Mouse (Mus musculus): ENCODE results near the gene Tpcn1.
A peak's percentile ranks its signal among the peaks of the same experiment; 100 is the strongest.

Gene Tpcn1

DNA sequence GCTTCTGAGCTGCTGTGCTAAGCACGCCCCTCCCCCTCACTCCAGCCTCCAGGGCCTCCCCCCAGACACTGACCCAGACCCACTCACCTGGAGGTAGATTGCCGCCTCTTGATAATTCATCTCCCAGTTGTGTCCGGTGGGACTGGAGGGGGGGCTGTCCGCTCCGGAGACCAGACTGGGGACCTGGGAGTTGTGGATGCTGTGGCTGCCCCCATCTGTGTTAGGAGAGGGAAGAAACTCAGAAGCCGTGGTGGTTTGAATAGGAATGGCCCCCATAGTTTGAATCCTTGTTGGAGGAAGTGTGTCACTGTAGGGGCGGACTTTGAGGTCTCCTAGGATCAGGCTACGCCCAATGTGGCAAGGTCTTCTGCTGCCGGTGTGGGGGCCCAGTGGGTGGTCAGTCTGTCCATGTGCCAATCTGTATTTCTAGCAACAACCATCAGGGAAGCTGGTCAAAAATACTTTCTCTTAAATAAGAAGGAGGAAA lies 28.3 kb downstream of the Tpcn1 start:
- no peak for DNase-seq (ENCODE audit: low read depth, low spot score)

DNA sequence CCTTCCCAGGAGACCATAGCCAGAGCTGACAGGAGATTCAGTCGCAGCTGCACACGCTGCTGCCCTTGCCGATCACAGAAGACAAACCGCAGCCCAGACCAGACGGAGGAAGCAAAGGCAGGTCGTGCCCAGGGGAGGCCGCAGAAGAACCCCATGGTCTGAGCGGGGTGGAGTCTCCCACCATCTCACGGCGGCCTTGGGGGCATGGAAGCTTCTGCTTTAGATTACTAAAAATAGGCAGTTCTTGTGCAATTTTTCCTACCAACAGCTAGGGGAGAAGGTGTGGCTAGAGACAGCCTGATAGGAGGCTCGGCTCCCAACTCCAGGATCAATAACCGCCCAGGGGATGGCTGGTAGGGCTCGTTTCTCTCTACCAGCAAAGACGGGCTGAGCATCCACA lies 29.7 kb downstream of the Tpcn1 start:
- DNase-seq (ENCODE audit: low read depth, low spot score), result no peak

- DNase-seq (ENCODE audit: low read depth, low spot score), result no peak
Observed at GRCm38 (mm10) chr5:120558041-120558440, 30.4 kb downstream of the Tpcn1 start.

- DNase-seq (ENCODE audit: low read depth, low spot score), result no peak
Observed at GRCm38 (mm10) chr5:120555871-120556270, 32.6 kb downstream of the Tpcn1 start.

GRCm38 (mm10) chr5:120550673-120551072 lies 37.8 kb downstream of the Tpcn1 start:
- no peak for DNase-seq (ENCODE audit: low read depth, low spot score)

DNA sequence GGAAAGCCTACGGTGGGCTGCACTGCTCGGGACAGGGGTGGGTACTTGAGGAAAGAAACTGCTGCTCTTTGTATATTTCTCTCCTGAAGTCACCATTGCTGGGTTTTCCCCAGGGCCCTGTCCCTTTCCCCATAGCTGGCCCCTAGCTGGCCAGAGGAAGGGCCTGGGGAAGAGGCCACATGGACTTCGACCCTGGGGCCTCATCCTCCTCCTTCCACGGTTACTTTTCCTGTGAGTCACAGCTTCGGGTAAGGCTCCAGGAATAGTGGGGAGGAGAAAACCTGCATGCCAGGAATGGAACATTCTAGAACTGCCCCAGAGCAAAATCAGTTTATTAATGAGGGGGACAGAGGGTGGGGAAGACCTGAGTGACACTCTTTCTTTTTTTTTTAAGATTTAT lies 38.3 kb downstream of the Tpcn1 start:
- no peak for DNase-seq (ENCODE audit: low read depth, low spot score)

DNA sequence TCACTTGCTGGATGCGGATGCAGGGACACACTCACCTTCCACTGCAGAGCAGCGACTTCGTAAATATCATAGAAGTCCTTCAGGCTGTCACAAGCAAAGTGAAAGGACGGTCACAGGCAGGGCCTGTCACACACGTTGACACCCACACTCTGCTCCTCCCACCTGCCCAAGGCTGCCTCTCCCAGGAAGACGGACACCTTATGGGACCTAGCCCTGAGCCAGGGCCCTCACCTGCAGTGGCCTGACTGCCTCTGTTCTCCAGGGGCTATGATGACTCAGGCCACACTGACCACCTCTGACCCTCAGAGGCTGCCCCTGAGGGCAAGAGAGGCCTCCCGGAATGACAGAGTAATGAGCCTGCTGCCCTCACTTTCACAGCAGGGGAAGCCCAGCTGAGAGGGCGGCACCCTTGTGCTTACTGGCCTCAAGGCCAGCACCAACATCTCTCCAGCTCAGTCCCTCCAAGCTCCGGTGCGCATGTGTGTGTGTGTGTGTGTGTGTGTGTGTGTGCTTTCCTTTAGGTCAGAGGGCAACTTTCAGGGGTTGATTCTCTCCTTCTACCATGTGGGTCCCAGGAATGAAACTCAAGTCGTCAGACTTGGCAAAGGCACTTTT lies 40.1 kb downstream of the Tpcn1 start:
- DNase-seq (ENCODE audit: low read depth, low spot score), result no peak

GRCm38 (mm10) chr5:120536632-120537031 lies 51.8 kb downstream of the Tpcn1 start:
- DNase-seq (ENCODE audit: low read depth, low spot score), result no peak

DNA sequence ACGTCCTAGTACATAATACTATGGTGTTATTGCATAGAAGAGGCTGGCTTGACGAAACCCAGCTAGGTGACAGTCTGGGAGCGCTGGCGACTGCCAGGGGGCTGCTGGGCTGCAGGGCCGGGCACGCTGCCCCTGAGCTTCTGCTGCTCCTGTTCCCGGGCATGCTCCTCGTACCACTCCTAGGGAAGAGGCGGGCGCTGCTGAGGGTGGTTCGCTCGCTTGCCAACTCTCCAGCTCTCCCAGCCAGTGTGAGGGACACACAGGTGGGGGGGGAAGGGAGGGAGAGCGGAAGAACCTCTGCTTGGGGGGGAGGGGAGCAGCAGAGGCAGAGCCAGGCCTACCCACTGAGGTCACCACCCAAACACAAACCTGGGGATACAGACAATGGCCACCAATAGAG lies 52.4 kb downstream of the Tpcn1 start:
- no peak for DNase-seq (ENCODE audit: low read depth, low spot score)

- no peak for DNase-seq (ENCODE audit: low read depth, low spot score)
Observed at GRCm38 (mm10) chr5:120534686-120535075, 53.8 kb downstream of the Tpcn1 start.

DNA sequence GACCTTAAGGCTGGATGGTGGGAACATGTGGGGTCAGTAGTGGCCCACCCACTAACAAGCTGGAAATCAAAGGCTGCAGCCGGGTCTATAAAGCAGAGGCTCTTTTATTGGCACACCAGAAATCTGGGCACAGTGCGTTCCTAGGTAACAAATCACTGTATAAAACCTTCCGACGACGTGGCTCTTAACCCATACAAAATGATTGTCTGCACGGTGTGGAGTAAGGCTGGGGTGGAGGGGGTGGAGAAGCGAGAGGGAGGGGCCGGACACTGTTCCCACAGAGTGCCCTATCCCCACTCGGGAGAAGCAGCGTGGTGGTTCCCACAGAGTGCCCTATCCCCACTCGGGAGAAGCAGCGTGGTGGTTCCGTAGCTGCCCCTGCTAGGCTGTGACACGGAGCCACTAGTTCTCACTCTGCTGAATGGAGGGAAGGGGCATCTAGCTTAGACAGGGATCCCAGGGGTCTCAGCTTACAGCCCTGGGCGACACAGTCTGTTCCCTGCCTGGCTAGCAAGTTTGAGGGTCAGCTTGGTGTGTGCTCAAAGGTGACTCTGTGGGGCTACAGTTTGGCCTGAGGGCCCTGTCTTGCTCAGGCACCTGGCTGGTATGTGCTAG lies 54.3 kb downstream of the Tpcn1 start:
- no peak for DNase-seq (ENCODE audit: low read depth, low spot score)

DNA sequence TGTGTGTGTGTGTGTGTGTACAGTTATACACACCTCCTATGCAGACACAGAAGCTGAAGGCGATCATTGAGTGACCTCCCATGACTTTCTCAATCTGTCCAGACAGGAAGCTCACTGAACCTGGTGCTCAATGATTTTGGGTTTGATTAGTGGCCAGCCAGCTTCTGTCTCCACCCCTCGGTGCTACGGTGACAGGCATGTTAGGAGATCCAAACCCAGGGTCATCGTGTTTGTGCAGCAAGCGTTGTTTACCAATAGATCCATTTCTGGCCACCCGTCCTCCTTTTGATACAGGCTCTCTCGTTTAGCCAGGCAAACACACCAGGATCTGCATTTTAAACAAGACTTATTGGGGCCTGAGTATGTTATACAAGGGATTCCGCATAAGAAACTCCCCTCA lies 56.8 kb downstream of the Tpcn1 start:
- no peak for DNase-seq (ENCODE audit: low read depth, low spot score)

- no peak for DNase-seq (ENCODE audit: low read depth, low spot score)
Observed at GRCm38 (mm10) chr5:120527296-120527964, 61.0 kb downstream of the Tpcn1 start.

GRCm38 (mm10) chr5:120526311-120526710 lies 62.2 kb downstream of the Tpcn1 start:
- DNase-seq (ENCODE audit: low read depth, low spot score), result no peak

GRCm38 (mm10) chr5:120525737-120526136 lies 62.7 kb downstream of the Tpcn1 start:
- DNase-seq (ENCODE audit: low read depth, low spot score), result no peak

GRCm38 (mm10) chr5:120524736-120525135 lies 63.7 kb downstream of the Tpcn1 start:
- DNase-seq (ENCODE audit: low read depth, low spot score), result peak; percentile 53

DNA sequence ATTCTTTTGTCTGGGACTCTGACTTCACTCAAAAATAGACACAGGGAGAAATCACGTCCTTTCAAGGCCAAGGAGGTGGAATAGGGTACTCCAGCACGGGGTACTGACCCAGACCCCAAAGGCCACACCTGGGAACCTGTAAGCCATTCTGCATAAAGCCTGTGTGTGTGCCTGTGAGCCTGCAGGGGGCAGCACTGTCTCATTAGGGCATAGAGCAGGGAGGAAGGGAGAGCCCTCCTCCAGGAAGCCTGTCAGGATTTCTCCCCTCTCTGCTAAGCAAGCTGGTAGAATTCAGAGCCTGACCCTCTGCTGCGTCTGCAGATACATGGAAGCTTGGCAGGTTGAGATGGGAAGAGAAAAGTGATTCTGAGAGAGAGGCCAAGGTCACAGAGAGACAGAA lies 65.8 kb downstream of the Tpcn1 start:
- peak; percentile 33 for DNase-seq (ENCODE audit: low read depth, low spot score)

GRCm38 (mm10) chr5:120517552-120517951 lies 70.9 kb downstream of the Tpcn1 start:
- no peak for DNase-seq (ENCODE audit: low read depth, low spot score)

GRCm38 (mm10) chr5:120516221-120516984 lies 72.1 kb downstream of the Tpcn1 start:
- no peak for DNase-seq (ENCODE audit: low read depth, low spot score)

DNA sequence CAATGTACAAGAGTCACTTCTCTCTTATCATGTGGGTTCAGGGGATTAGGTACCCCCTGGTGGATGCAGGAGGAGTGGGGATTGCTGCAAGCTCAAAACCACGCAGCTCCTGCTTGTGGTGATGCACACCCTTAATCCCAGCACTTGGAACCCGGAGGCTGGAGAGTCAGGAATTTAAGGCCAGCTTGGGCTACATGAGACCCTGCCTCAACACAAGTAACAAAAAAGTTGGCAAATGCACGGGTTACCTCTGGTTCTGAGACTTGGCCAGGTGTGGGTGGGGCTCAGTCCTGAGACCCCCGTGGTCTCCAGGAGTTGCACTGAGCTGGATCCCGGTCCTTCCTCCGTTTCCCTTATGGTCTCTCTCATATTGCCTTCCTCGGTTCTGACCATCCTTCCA lies 73.0 kb downstream of the Tpcn1 start:
- DNase-seq (ENCODE audit: low read depth, low spot score), result no peak

DNA sequence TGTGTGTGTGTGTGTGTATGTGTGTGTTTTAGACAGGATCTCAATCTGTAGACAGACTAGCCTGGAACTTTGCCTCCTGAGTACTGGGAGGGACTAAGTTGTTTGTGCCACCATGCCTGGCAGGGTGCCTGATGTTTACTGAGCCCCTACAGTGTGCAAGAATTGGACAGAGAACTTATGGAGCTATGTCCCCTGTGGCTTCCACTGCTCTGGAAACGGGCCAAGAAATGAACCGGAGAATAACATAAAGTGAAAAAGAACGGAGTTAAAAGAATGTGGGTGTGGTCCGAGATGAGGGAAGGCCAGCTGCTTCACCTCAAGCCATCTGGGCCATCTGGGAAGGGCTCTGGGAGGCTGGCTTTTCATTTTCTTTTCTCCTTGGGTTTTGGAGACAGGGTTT lies 73.7 kb downstream of the Tpcn1 start:
- DNase-seq (ENCODE audit: low read depth, low spot score), result no peak

GRCm38 (mm10) chr5:120514031-120514677 lies 74.3 kb downstream of the Tpcn1 start:
- DNase-seq (ENCODE audit: low read depth, low spot score), result no peak
